Mouse (Mus musculus) liver, adult 2 months (tissue): ENCODE results near the gene Nrxn3.

Experiments
- CTCF ChIP-seq: fragments of 200-500 bp; IDR thresholded peaks from 2 replicates; pipeline ENCODE4 v1.5.1; 2011; ENCODE audit warnings: low read depth, low read length, control low read depth
- POLR2A ChIP-seq: fragments of 200-500 bp; IDR thresholded peaks from 2 replicates; pipeline ENCODE4 v1.6.1; 2011; ENCODE audit warnings: low read length, control low read depth; ENCODE audit not compliant: insufficient read depth; ENCODE audit errors: extremely low read depth

DNA sequence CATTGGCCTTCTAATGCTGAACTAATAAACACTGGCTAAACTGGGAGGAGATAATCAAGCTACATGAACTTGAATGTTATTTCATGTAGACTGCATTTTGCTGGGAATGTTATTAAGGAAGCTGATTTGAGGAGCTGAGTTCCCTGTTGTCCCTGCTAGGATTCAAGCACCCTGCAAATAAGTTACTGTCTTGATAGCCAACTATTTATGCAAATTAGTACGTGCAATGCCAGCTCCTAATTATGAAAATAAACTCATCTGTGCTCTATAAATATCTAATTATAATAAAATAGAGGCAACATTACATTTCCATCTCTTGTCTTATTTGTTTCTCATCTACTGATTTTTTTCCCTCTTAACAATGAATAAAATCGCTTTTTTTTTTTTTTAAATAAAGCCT lies 135.0 kb downstream of the Nrxn3 start:
- TF ChIP-seq CTCF (no peak), POLR2A (no peak)
